Mouse (Mus musculus) CD8-positive naive resting alpha-beta T cell, adult 2 months (primary cell): ENCODE data around the gene C5ar2.
A peak's percentile ranks its signal among the peaks of the same experiment; 100 is the strongest.
"Not testable (repeated sequence)": the region's sequence is repeated elsewhere in the genome, so short reads cannot be mapped to it uniquely, and the experiment has no call there.

Source experiments
- DNase-seq, 2 experiments: peaks; one replicate each; pipeline ENCODE4 v3.0.0; 2022; ENCODE audit warnings: low read depth in 2 of 2, low spot score in 2 of 2

Gene C5ar2

DNA sequence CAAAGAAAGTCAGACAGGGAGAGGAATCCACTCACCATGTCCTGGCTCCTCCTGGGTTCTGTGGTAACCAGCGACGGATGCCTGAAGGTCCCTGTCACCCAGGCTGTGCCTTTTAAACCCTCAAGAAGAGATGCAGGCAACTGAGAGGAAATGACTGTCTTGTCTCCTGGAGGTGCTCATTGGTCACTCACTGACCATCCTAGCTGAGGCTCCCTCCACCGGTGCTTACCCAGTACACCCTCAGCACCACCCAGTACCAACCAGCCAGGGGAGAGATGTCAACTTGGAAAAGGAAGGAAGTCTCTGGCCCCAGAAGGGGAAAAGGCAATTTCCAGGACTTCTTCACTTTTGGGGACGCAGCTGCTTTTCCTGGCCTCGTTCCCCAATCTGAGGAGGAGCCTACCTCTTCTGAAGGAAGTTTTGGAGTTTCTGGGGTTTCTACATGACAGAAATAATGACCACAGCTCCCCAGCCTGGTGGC, 15.2 kb upstream of the C5ar2 start, which contains the start of gene C5ar1:
TSS of gene C5ar1 (minus strand) at position 431 of the 481 bp plus-strand sequence.
- no peak for DNase-seq

DNA sequence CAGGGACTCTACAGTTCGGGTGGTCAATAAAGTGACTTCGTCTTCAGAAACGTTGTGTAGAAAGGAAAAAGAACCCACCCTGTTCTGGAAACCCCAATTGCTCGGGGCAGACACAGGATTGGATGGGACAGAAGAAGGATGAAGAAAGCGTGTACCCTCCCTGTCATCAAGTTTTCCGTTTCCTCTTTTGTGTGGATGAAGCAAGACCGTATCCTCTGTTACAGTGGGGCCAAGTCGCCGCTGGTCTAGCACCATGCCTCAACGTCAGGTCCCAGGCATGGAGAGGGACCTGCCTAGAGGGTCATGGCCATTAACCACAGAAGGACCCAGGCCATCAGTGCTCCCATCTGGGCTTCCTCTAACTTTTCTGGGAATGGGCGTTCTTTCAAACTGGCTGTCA, 13.9 kb upstream of the C5ar2 start:
- no peak for DNase-seq

DNA sequence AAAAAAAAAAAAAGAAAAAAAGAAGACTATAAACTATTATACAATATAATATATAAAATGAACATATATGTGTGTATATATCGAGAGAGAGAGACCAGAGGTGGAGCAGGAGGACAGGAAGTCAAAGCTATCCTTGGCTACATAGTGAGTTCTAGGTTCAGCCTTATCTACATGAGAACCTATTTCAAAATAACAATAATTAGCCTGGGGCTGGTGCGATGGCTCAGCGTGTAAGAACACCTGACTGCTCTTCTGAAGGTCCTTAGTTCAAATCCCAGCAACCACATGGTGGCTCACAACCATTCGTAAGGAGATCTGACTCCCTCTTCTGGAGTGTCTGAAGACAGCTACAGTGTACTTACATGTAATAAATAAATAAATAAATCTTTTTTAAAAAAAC, 12.0 kb upstream of the C5ar2 start:
- DNase-seq = not testable (repeated sequence)

DNA sequence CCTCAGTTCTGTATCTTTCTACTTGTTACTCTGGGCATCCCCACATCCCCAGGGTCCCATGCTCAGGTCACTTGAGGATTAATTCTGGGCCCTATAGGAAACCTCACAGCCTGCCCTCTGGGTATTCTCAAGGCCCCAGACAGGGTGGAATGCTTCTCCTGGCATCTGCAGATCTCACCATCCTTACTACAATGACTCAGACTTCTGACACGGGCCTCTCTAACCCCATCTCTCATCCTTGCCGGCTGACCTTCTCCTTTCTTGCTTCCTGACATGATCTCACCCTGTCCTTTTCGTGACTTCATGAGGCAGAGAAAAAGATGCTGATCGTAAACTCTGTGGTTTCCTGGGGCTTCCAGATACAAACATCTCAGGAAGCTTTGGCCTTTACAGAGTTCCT, 10.2 kb upstream of the C5ar2 start:
- no peak for DNase-seq

DNA sequence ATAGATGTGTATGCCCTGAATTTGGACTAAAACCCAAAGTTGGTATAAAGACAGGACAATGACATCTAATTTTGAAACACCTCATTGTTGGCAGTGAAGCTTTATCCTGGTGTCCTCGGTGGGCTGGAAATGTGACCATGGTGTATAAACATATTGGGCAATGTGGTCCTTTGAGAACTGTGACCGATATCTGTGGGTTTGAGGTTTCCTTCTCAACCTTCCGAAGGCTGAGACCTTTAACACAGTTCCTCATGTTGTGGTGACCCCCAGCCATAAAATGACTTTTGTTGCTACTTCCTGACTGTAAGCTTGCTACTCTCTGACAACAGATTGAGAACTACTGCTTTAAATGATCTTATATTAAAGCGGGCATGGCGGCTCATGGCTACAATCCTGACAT, 6.7 kb upstream of the C5ar2 start:
- no peak for DNase-seq

DNA sequence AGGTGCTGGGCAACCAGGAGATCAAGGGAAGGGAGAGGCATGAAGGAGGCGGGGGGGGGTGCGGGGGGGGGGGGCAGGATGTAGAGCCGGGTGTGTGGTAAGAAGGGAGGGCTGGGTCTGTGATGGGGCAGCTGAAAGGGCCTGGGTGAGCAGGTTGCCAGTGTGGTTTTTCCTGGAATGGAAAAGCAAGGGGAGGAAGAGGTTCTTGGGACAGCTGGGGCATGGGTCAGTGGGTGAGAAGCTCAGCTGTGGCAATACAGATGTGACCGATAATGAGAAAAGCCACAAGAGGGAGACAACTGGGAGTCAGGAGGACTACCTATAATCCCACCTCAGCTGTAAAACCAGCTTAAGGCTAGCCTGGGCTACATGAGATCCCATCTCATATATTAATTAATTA, 2.0 kb upstream of the C5ar2 start:
- DNase-seq = no peak

DNA sequence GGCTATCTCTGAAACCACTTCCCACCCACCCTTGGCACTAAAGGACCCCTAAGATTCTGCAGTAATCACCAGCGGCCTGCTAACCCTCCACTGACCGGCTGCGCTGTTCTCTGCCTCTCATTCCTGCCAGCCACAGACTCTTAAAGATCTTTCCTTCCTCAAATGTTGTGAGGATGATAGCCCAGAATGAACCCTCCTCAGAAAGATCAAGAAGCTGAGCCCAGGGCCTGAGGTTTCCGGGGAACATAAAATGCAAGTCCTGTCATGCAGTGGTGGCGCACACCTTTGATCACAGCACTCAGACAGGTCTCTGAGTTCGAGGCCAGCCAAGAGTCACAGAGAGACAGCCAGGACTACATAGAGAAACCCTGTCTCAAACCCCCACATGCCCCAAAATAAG, 1.8 kb downstream of the C5ar2 start:
- no peak for DNase-seq

DNA sequence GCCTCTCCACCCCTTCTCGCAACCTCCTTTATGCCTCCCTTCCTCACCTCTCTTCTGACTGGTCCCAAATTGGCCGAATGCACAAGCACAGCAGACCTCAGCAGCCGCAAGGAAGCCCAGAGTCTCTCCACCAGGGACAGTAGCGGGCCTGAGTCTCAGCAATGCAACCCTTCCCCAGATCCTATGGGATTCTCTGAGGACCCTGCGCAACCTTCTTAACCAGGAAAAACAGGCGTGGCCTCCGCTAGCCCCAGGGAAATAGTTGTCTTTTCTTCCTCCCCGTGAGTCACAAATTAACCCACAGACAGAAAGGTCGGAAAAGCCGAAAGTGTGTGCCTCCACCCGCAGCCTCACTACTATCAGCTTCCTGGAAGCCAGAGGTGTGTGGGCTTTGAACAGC, 2.2 kb downstream of the C5ar2 start:
- DNase-seq = no peak

DNA sequence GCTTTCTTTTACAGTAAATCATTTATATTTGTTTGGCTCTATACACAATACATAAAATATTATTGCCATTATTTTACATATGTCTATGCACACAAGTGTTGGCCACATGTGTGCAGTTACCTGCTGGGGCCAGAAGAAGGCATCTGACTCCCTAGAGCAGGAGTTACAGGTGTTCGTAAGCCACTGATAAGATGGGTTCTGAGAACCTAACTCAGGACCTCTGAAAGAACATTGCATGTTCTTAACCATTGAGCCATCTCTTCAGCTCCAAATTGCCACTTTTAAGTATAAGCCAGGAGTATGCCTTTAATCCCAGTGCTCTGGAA, 3.0 kb downstream of the C5ar2 start:
- no peak for DNase-seq

DNA sequence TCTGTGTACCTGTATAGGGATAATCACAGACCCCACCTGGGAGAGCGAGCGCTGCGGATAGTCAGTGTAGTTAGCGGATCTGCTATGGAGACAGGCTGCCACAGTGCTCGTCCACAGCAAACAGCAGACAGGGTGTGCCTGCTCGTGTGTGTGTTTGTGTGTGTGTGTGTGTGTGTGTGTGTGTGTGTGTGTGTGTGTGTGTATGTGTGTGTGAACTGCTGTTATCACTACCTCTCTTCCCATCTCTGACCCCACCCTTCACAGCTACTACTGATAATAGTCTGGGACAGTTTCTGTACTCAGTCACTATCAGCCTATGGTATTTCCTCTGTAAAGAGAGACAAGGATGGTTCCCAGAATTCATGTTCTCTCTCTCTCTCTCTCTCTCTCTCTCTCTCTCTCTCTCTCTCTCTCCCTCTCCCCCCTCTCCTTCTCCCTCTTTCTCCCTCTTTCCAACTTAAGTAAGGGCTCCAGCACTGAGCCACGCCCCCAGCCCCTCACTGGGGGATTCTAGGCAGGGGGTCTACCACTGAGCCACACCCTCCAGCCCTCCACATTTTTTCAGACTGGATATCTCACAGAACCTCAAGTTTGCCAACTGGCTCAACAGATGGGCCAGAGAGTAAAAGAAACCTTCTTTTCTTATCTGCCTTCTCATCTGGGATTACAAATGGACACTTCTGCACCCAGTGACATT, 3.5 kb downstream of the C5ar2 start:
- DNase-seq = no peak

DNA sequence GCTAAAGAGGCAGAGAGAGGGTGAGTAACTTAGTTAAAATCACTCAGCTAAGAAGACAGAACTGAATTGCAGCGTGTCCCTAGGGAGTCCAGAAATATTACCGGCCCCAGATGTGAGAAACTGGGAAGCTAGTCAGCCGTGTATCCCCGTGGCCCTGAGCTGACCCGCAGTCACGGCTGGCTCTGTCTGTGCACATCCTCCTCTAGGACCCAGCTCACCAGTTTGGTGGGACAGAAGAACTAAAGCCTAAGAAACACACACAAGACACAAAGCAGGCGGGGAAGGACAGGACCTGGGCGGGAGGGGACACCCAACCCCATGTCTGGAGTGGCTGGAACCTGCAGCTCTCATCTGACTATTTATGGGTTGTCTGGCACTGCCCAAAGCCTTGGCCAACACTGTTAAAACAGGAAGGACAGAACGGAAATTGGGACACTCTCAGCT, 4.4 kb downstream of the C5ar2 start:
- no peak for DNase-seq

DNA sequence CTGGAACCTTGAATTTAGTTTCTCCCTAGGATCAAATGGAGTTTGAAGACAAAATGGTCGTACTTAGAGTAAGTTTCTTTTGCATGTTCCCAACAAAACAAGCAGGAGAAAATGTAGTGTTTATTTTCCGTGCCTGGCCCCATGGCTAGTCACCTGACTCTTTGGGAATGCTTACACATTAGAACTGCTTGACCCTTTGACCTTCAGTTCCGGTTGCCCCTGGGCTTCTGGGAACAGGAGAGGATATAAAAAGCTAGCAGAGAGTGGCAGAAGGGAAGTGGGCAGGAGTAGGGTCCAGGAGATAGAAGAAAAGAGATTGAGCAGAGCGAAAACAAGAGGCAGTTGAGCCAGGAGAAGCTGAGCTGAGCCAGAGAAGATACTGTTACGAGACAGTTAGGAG, 14.1 kb downstream of the C5ar2 start:
- DNase-seq = no peak

DNA sequence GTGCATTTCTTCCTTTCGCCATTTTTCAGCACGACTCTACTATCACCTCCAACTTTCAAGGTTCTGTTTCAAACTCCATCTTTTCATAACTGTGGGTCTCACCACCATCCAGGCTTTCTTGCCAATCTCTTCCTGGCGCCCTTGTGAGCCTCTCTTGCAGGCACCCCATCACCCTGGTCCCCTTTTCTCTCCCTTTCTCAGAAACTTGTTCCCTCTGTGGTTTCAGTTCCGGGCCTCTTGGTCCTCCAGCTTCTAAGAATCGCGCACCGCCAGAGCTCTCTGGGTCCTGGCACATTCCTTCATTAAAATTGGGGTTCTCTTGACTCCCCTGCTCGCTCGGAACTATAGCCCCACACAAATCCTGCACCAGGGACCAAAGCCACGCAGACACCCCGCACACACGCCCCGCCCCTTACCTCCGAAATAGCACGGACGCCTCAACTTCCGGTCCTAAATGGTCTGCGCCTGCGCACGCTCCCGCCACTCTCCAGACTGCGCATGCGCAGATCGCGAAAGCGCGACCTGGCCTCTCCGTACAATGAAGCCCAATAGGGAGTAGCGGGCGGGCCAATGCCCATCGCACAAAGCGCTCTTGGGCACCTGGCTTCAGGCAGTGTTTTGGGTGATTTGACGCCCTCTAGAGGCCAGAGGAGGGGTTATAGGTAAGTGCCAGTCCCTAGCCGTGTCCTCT, 22.2 kb downstream of the C5ar2 start, which contains the start of gene Dhx34:
TSS of gene Dhx34 (minus strand) at position 456 of the 691 bp plus-strand sequence.
- DNase-seq = peak; percentile 94 to 96

DNA sequence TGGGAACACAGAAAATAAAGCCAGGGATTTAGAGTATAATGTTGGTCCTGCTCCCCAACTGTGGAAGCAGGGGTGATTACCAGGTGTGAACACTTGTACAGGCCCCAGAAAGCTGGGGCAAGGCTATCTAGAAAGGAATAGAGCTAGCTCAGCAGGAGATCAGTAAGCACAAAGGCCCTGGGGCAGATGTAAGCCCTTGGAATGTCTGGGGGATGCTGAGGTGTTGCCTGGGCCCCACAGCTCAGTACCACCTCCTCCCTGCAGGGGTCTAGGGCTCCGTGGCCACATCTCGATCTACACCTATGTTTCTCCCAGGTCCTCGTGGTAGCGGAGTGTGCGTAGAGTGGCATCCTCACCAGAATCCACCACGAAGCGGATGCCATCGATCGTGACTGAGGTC, 30.0 kb downstream of the C5ar2 start:
- no peak for DNase-seq

DNA sequence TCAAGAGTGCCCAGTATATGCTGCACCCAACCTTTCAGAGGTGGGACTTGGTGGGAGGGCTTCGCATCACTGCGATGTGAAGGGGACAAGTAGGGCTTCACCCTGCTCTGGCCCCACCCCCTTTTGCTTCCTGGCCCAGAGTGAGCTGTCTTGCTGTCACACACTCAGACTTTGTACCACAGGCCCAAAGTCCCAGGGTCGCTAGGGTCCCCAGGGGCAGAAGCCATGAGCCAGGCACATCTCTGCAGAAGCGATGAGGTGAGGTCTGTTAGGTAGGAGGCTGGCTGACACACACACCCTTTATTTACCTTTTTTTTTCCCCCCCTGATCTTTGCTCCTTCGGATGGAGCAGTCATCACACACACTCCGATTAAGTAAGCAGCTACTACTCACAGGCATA, 30.8 kb downstream of the C5ar2 start:
- DNase-seq = no peak

DNA sequence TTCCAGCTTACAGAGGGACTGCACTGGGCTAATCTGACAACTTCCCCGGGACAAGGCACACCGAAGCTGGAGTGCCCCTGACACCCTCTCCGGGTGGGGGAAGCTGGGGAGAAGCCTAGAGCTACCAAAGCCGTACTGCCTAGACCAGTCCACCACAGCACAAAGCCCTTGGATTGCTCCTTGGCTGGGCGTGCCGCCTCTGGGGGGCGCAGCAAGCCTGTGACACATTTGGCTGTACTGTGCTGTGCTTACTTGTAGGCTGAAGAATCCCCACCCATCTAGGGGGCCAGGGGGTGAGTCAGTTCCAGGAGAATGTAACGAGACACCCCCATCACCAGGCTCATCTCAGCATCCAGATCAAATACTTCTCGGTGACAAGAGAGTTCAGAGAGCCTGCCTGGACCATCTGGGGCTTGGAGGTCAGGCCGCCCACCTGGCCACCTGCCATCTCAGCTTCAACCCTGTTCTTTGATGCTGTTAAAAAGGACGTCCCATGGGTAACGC, 33.0 kb downstream of the C5ar2 start:
- no peak for DNase-seq

DNA sequence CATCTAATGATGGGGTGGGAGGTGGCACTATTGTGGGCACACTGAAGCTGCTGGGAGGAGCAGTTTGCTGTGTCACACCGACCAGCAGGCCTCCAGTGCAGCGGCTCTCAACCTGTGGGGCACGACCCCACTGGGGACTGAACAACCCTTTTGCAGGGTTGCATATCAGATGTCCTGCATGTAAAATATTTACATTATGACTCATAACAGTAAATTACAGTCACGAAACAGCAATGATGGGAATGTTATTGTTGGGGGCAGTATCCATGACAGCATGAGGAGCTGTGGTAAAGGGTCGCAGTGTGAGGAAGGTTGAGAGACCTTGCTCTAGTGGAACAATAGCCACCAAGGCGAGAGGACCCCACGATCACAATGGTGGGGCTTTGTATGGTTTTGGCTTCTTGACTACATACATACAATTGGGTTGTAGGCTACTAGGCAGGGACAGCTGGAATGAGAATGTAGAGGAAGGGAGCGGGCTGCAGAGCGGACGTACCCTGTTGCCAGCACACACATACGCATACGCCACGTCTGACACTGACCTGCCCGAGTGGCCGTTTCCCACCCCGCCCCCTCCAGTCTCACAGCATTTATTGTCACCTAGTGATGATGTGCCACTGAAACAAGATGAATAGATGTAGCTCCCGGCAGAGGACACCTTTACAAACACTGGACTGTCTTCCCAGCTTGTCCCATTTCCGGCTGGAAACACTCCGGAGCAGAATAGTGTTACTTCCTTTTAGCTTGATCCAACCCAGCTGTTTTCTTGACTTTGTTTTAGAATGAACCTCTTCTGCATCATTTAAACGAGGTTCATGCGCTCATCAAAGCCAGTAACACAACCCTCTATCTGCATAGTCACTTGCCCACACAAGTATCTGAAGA, 34.9 kb downstream of the C5ar2 start:
- DNase-seq = no peak

DNA sequence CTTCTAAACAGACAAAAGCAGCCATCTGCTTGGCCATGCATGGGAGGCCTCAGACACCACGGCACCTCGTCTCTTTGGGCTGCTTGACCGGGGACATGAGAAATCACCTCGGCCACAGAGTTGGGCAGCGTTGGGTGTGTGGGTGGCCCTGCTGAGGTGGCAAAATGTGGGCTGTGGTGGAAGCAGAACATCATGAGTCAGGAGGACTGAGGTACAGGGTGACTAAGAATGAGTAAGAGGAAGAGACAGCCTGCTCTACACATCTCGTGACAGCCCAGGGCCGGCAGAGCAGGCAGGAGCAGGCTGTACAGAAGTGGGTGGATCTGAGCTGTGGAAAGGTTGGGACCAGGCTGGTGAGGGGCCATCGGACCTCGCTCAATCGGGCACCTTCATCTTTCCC, 36.5 kb downstream of the C5ar2 start:
- DNase-seq = no peak

DNA sequence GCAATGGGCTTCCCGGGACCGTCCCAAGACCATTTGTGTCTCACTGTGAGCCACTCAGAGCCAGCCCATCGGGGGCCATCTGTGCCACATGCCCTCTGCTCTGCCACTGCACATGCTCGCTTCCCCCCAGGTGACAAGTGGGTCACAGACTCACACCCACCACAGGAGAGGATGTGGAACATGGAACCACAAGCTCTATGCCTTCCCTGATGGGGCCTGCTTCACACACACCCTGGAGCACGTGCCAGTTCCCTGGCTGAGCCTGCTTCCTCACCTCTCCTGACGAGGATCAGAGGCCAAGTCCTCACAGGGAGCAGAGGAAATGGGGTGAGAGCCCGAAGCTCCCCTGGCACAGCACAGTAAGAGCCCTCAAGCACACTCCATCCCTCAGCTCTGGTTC, 36.9 kb downstream of the C5ar2 start:
- peak; percentile 18 to 36 for DNase-seq

DNA sequence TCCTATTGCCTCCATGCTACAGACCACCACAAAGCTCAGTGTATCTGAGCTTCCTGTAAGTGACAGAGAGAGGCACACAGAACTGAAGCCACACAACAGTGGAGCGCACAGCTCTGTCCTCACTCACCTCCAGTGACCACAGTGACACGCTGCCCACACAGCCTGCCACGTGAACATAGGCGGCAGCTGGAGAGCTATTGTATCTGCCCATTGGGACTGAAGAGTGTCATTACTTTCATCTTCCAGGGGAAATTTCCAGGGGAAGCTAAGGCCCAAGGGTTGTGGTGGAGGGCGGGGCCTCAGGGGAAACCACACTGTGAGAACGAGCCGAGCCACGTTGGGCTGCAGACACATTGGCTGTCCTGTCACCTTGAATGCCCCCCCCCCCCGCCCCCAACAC, 39.2 kb downstream of the C5ar2 start:
- no peak for DNase-seq

DNA sequence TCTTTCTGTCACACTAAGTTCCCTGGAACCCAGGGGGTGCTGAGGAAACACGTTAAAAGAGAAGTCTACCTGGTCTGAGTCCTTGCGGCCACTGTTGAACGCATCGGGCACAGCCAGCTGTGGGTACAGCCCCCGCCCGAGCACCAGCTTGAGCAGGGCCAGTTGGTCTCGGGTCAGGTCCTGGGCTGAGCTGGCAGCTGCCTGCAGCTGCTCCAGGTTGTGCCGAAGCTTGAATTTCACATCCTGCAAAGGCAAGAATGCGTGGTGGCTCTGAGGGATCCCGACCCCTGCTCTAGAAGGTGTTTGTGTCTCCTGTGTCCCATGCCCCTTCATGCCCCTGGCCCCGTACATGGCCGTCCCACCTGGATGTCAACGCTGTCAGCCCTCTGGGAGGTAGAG, 40.5 kb downstream of the C5ar2 start:
- DNase-seq = no peak
